Mouse (Mus musculus): ENCODE measurements at regions not wholly inside any gene's neighbourhood (a gene's known extent, or its start where the extent isn't known, plus 50 kb on each side); places are given as distances from the start of the nearest gene placed in this dataset.

- H3K4me2 ChIP-seq (replicated peaks): no peak overlapping the region
- H3K4me1 ChIP-seq (replicated peaks): no peaks in the 10 kb centered on the region
- no peak overlapping the region for H3K4me3 ChIP-seq (replicated peaks)
- H3K36me3 ChIP-seq: no peaks in the 10 kb centered on the region
- WGBS: 71% methylated on average over 4 of the region's 4 CpGs
- H3K27ac ChIP-seq: no peak overlapping the region
- no peaks in the 10 kb centered on the region for H3K27me3 ChIP-seq
- no peak overlapping the region for H3K9ac ChIP-seq (replicated peaks)
- H3K9me3 ChIP-seq: no peaks in the 10 kb centered on the region
- no peak for ATAC-seq
Measured at GRCm38 (mm10) chr6:65224723-65225122, 80.0 kb upstream of the Hpgds start.

GRCm38 (mm10) chr6:65262572-65262971, 117.9 kb upstream of the Hpgds start:
- Histone ChIP-seq H3K9ac (replicated peaks) (no peak overlapping the region), H3K4me1 (replicated peaks) (no peaks in the 10 kb centered on the region), H3K4me3 (replicated peaks) (no peak overlapping the region), H3K9me3 (no peaks in the 10 kb centered on the region), H3K27me3 (no peaks in the 10 kb centered on the region), H3K4me2 (replicated peaks) (no peak overlapping the region), H3K36me3 (no peaks in the 10 kb centered on the region), H3K27ac (no peak overlapping the region)
- ATAC-seq: no peak
- WGBS: 91% methylated on average over 1 of the region's 1 CpGs

GRCm38 (mm10) chr6:65270723-65271122, 110.2 kb upstream of the C130060K24Rik start:
- no peaks in the 10 kb centered on the region for H3K36me3 ChIP-seq
- no peak overlapping the region for H3K9ac ChIP-seq (replicated peaks)
- H3K4me2 ChIP-seq (replicated peaks): no peak overlapping the region
- no peak overlapping the region for H3K27ac ChIP-seq
- WGBS: 75% methylated on average over 1 of the region's 1 CpGs
- ATAC-seq: no peak
- H3K27me3 ChIP-seq: no peaks in the 10 kb centered on the region
- no peaks in the 10 kb centered on the region for H3K9me3 ChIP-seq
- H3K4me1 ChIP-seq (replicated peaks): no peaks in the 10 kb centered on the region
- no peak overlapping the region for H3K4me3 ChIP-seq (replicated peaks)

GRCm38 (mm10) chr6:65310176-65310575, 70.7 kb upstream of the C130060K24Rik start:
- Histone ChIP-seq H3K9me3 (no peaks in the 10 kb centered on the region; the same call in 1 of the 2 replicates), H3K4me2 (replicated peaks) (no peak overlapping the region), H3K4me1 (replicated peaks) (peaks cover 13% of the 10 kb centered on the region), H3K27ac (peak overlapping the region; percentile 80), H3K36me3 (no peaks in the 10 kb centered on the region), H3K27me3 (no peaks in the 10 kb centered on the region), H3K9ac (replicated peaks) (no peak overlapping the region), H3K4me3 (replicated peaks) (no peak overlapping the region)
- ATAC-seq: peak; percentile 58; the same call in 1 of the 2 replicates
- WGBS: 7% methylated on average over 1 of the region's 1 CpGs

- 9% methylated on average over 11 of the region's 11 CpGs for WGBS
Measured at GRCm38 (mm10) chr6:65310840-65311620, 69.9 kb upstream of the C130060K24Rik start.

GRCm38 (mm10) chr6:65311778-65312177, 69.1 kb upstream of the C130060K24Rik start:
- Histone ChIP-seq H3K27me3 (no peaks in the 10 kb centered on the region), H3K4me1 (replicated peaks) (peaks cover 13% of the 10 kb centered on the region), H3K9me3 (no peaks in the 10 kb centered on the region; the same call in 1 of the 2 replicates), H3K4me2 (replicated peaks) (no peak overlapping the region), H3K36me3 (no peaks in the 10 kb centered on the region), H3K27ac (no peak overlapping the region), H3K9ac (replicated peaks) (no peak overlapping the region), H3K4me3 (replicated peaks) (no peak overlapping the region)
- ATAC-seq: peak; percentile 35; the same call in 1 of the 2 replicates

More at GRCm38 (mm10) chr6:65310840-65311620, 69.9 kb upstream of the C130060K24Rik start:
- no peaks in the 10 kb centered on the region for H3K27me3 ChIP-seq
- H3K9me3 ChIP-seq: no peaks in the 10 kb centered on the region; the same call in 1 of the 2 replicates
- H3K27ac ChIP-seq: peak overlapping the region; percentile 87
- no peaks in the 10 kb centered on the region for H3K36me3 ChIP-seq
- peaks cover 13% of the 10 kb centered on the region for H3K4me1 ChIP-seq (replicated peaks)
- no peak overlapping the region for H3K4me3 ChIP-seq (replicated peaks)
- H3K9ac ChIP-seq (replicated peaks): peak overlapping the region; percentile 52
- H3K4me2 ChIP-seq (replicated peaks): peak overlapping the region; percentile 38
- peak; percentile 88 for ATAC-seq

Data from midbrain, embryonic 13.5 days (tissue).